Mouse (Mus musculus) midbrain, embryonic 11.5 days (tissue): ENCODE measurements around the gene Il10. TPM values are rescaled to one million over a fixed set of nuclear protein-coding genes. Genes with fewer than 3 reads are reported as not detected.

Source experiments
- ATAC-seq: fragments of 200-750 bp; cut with Nextera tagmentation; 2 replicates; pipeline ENCODE4 v1.8.0; 2017; ENCODE audit warnings: moderate TSS enrichment, moderate library complexity; ENCODE audit not compliant: low FRiP score
- DNase-seq: peaks from one replicate; pipeline ENCODE4 v3.0.0; 2015; ENCODE audit warnings: low spot score; ENCODE audit errors: missing footprints
- H3K27ac ChIP-seq: fragments of 300-500 bp; sonication (generic); 2 replicates; pipeline ENCODE4 v1.5.1; 2014; ENCODE audit warnings: low read depth, low read length
- H3K27me3 ChIP-seq: fragments of 300-500 bp; sonication (generic); 2 replicates; pipeline ENCODE4 v1.6.1; 2014; ENCODE audit warnings: mild to moderate bottlenecking, low read length, moderate library complexity, mixed read lengths; ENCODE audit not compliant: control insufficient read depth, insufficient read depth
- H3K36me3 ChIP-seq: fragments of 300-500 bp; sonication (generic); 2 replicates; pipeline ENCODE4 v1.6.1; 2014; ENCODE audit warnings: mild to moderate bottlenecking, low read length, moderate library complexity, mixed read lengths; ENCODE audit not compliant: control insufficient read depth, insufficient read depth
- H3K4me1 ChIP-seq: fragments of 300-500 bp; sonication (generic); 2 replicates; pipeline ENCODE4 v1.6.1; 2014; ENCODE audit warnings: low read length; ENCODE audit not compliant: control insufficient read depth, insufficient read depth
- H3K4me2 ChIP-seq: fragments of 300-500 bp; sonication (generic); 2 replicates; pipeline ENCODE4 v1.6.1; 2014; ENCODE audit warnings: mild to moderate bottlenecking, moderate library complexity
- H3K4me3 ChIP-seq: fragments of 300-500 bp; sonication (generic); 2 replicates; pipeline ENCODE4 v1.5.1; 2014; ENCODE audit warnings: low read depth, low read length
- H3K9ac ChIP-seq: fragments of 300-500 bp; sonication (generic); 2 replicates; pipeline ENCODE4 v1.6.1; 2014; ENCODE audit warnings: low read length
- H3K9me3 ChIP-seq: fragments of 300-500 bp; sonication (generic); 2 replicates; pipeline ENCODE4 v1.6.1; 2016; ENCODE audit warnings: low read length; ENCODE audit not compliant: control insufficient read depth
- WGBS: fragments of 180-500 bp; shearing (Covaris S2); extraction: QIAGEN DNeasy Blood & Tissue Kit; methylation state at CpG from one replicate; pipeline ENCODE4 v1.1.7; 2014; 5-methylcytosine and 5-hydroxymethylcytosine counted together
- polyA plus RNA-seq: library from polyadenylated mRNA; unstranded; fragments of >200 nt; fragmentation: Nextera tagmentation; extraction: Ambion mirVana; gene quantifications from 2 replicates; pipeline ENCODE4 v1.2.1, GENCODE M21; 2014

Gene Il10
- polyA plus RNA-seq, 1 experiment from 2014 or later, result not detected

DNA sequence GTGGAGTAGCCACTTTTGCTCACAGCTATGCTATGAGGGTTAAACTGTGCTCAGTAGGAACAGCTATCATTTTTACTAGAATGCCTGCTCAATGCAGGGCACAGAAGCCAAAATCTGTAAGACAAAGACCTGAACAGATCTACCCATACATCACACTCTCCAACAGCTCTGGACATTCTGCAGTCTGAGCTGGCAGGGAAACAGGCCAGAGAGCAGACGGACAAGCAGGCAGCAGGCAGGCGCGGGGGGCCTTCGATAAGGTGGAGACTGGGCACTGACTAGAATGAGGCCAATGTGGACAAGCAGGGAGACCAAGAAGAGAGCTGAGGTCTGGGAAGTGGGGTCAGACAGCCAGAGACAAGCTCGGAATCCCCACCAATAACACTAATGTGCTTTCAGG, 40.2 kb downstream of the Il10 start:
- 85% methylated on average over 5 of the region's 5 CpGs for WGBS
- Histone ChIP-seq H3K9ac (no peak overlapping the region), H3K27ac (no peak overlapping the region)

DNA sequence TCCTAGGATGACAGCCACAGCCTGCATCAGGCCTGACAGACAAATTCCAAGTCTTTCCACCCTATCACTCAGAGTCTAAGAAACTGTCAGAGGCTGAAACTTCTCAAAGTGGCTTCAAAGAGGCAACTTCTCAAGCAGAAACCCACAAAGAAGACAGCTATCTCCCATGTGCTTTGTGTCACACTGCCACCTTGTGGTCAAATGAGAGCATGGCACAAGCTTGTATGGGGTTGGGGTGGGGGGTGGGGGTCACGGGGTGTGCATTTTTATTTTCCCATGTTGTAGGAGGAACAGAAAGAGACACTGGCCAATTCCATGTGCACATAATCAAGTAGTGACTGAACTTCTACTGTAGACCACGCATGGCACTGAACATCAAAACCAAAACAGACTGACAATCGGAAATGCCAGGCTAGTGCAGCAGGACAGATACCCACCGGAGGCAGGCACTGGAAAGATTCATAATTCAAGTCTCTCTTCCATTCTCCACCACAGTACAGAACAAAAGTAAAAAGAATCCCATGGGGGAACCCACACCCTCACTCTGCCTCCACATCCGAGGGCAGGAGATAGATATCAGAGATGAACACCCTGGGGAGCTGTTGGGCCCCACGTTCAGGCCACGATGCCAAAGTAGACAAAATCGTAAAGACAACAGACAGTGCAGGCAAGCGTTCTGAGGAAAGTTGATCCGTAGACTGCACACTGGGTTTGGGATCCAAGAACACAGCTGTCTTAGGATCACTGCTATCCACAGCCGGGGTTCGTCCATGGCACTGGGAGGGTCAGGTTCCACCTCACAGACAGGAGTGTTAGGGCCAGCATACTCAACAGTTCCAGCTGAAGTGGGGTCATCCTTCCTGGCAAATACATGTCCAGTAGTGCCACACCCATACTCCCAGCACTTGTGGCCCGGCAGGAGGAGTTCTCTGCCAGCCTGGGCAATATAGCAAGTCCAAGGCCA, 40.9 kb downstream of the Il10 start:
- no peaks in the 10 kb centered on the region for H3K27me3 ChIP-seq
- H3K4me3 ChIP-seq, result no peak overlapping the region
- ATAC-seq (peak; percentile 43), DNase-seq (peak; percentile 90)
- 75% methylated on average over 13 of the region's 13 CpGs for WGBS
- H3K9me3 ChIP-seq, result no peaks in the 10 kb centered on the region
- no peak overlapping the region for H3K27ac ChIP-seq
- H3K36me3 ChIP-seq, result peaks cover 5% of the 10 kb centered on the region
- peaks cover 22% of the 10 kb centered on the region for H3K4me1 ChIP-seq
- no peak overlapping the region for H3K4me2 ChIP-seq
- H3K9ac ChIP-seq, result no peak overlapping the region

More for the DNA sequence above, 40.2 kb downstream of the Il10 start:
- Histone ChIP-seq H3K27me3 (no peaks in the 10 kb centered on the region), H3K36me3 (peaks cover 8% of the 10 kb centered on the region), H3K4me2 (no peak overlapping the region), H3K9me3 (no peaks in the 10 kb centered on the region), H3K4me3 (no peak overlapping the region), H3K4me1 (peaks cover 22% of the 10 kb centered on the region)
- DNase-seq (no peak), ATAC-seq (peak; percentile 8; the same call in 1 of the 2 replicates)

DNA sequence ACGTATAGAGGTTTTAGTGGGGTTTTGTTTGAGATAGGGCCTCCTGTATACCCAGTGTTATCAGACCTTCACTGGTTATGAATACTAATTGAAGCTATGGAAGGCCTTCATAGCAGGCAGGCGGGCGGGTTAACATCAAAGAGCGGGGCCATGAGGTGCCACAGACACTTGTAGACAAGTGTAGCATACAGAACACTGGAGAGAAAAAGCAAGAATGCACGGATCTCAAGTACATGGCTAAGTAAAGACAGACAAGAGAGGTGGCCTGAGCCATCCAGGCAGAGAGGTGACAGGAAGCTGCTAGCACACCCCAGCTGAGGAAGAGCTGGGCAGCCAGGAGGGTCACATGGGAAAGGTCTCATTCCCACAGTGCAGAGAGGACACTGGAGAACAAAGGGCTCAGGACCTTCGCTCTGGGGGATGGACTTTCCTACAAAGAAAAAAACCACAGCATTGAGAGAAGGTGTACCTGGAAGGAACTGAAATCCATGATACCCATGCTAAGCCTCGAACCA, 42.2 kb downstream of the Il10 start:
- no peak overlapping the region for H3K27ac ChIP-seq
- no peak for ATAC-seq
- WGBS, result 78% methylated on average over 7 of the region's 7 CpGs

DNA sequence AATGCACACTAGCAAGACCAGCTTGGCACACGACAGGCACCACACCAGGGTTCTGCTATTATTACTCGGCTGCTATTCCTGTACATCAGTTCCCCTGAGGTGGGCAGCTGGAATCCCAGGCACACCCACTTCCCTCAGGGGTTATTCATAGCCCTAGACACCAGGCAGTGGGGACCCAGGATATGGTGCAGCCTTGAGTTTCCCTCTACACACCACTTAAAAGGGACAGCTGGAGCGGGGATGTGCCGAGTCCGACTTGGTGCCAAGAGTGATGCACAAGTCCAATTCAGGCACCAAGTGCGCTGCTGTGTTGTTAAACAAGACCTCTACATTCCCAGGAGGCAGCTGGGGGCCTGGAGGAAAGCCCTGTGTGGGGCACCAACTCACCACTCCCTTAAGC, 43.2 kb downstream of the Il10 start:
- ATAC-seq, result no peak
- Histone ChIP-seq H3K27me3 (no peaks in the 10 kb centered on the region), H3K4me1 (peaks cover 22% of the 10 kb centered on the region), H3K27ac (no peak overlapping the region), H3K9ac (no peak overlapping the region), H3K9me3 (no peaks in the 10 kb centered on the region), H3K4me2 (no peak overlapping the region), H3K4me3 (no peak overlapping the region), H3K36me3 (no peaks in the 10 kb centered on the region)
- no peak for DNase-seq
- 92% methylated on average over 6 of the region's 6 CpGs for WGBS

More for the DNA sequence above, 42.2 kb downstream of the Il10 start:
- DNase-seq, result no peak
- Histone ChIP-seq H3K4me2 (no peak overlapping the region), H3K4me3 (no peak overlapping the region), H3K4me1 (peaks cover 22% of the 10 kb centered on the region), H3K9me3 (no peaks in the 10 kb centered on the region), H3K36me3 (no peaks in the 10 kb centered on the region), H3K27me3 (no peaks in the 10 kb centered on the region), H3K9ac (no peak overlapping the region)

DNA sequence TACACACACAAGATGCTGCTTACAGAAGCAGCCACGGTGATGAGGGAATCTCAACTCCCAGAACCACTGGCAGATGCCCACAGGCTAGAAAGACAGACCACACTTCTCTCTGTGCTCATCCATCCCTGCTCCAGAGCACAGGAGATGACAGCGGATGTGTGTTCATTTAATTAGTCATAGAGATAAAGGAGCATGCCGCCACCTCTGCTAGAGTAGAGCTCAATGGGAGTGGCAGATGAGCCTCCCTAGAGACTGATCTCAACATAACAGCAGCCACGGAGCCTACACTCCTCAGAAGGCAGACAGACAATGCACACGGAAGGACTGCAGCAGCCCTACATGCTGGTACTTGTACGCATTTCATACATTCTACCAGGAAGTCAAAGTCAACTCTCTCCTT, 44.6 kb downstream of the Il10 start:
- Histone ChIP-seq H3K4me1 (peaks cover 20% of the 10 kb centered on the region), H3K27ac (no peak overlapping the region), H3K27me3 (no peaks in the 10 kb centered on the region), H3K4me3 (no peak overlapping the region), H3K9me3 (no peaks in the 10 kb centered on the region), H3K36me3 (no peaks in the 10 kb centered on the region), H3K9ac (no peak overlapping the region), H3K4me2 (no peak overlapping the region)
- ATAC-seq (no peak), DNase-seq (no peak)
- 72% methylated on average over 6 of the region's 6 CpGs for WGBS

DNA sequence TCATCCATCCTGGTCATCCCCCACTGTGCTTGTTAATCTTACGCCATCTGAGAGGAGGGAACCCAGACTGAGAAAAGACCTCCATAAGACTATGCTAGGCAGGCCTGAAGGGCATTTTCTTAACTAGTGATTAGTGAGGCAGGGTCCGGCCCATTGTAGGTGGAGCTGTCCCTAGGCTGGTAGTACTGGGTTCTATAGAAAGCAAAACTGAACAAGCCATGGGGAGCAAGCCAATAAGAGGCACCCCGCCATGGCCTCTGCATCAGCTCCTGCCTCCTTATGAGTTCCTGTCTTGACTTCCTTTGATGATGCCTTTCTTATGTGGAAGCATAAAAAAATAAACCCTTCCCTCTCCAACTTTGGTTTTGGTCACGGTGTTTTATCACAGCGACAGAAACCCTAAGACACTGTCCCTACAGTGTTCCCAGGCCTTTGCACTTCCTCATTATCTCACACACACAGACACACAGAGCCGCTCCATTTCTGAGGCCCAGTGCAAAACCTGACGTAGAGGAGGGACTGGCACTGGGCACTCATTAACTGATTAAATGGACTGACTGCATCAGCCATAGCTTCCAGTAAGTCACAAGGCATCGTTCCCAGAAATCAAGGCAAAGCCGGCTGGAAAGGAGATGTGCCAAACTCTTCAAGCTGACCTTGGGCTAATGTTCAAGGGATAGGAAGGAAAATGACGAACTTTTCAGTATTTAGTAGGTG, 48.5 kb downstream of the Il10 start:
- H3K4me3 ChIP-seq, result no peak overlapping the region
- H3K4me1 ChIP-seq, result peaks cover 5% of the 10 kb centered on the region; the same call in 1 of the 2 replicates
- no peak overlapping the region for H3K27ac ChIP-seq
- H3K4me2 ChIP-seq, result no peak overlapping the region
- WGBS, result 90% methylated on average over 10 of the region's 10 CpGs
- H3K9me3 ChIP-seq, result no peaks in the 10 kb centered on the region
- H3K27me3 ChIP-seq, result no peaks in the 10 kb centered on the region
- no peak for DNase-seq
- H3K9ac ChIP-seq, result no peak overlapping the region
- ATAC-seq, result no peak
- H3K36me3 ChIP-seq, result no peaks in the 10 kb centered on the region

DNA sequence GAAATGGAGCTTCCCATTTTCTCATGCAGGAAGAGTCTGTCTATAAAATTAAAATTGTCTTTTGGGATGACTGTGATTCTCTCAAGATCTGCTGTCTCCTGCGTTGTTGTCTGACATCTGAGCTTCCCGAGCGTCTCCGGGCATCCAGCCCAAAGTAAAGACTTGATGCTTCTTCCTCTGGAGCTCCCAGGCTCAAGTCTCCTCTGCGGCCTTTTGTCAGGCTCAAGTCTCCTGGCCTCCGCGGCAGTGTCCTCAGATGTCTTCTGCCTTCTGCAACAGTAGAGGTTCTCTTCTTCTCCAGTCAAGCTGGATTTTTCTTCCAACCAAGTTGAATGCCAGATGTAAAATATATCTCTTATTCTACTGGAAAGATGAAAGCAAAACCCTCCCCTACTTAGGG, 49.4 kb downstream of the Il10 start:
- DNase-seq (no peak), ATAC-seq (no peak)
- H3K36me3 ChIP-seq, result no peaks in the 10 kb centered on the region
- no peak overlapping the region for H3K4me2 ChIP-seq
- no peaks in the 10 kb centered on the region for H3K27me3 ChIP-seq
- no peaks in the 10 kb centered on the region for H3K9me3 ChIP-seq
- peaks cover 10% of the 10 kb centered on the region; the same call in 1 of the 2 replicates for H3K4me1 ChIP-seq
- no peak overlapping the region for H3K4me3 ChIP-seq
- 95% methylated on average over 7 of the region's 7 CpGs for WGBS
- no peak overlapping the region for H3K27ac ChIP-seq
- H3K9ac ChIP-seq, result no peak overlapping the region

DNA sequence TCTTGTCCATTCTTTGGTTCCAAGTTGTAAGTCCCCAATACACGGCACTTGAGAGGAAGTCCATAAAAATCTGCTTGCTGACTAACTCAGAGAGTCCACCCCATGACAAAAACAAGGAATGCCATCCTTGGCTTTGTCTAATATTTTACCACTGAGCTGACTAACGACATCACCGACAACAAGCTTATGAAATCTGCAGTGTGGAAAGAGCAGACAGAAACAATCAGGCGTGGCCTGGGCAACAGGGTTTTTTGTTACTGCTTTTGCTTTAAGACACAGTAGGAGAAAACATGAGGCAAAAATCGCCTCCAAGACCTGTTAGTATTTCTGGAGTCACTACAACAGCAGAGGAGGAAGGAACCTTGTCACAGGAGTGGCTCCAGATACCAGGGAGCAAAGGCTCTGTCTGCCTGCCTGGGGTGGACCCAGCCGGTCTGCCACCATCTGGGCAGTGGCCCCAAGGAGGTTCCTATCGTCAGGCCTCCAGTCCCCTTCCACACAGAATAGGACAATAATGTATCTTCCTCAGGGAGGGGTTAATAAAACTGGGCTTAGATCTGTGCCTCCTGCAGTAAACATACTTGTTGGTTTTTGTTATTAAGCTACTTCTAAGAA, 52.8 kb downstream of the Il10 start:
- ATAC-seq (no peak), DNase-seq (no peak)
- Histone ChIP-seq H3K4me1 (peaks cover 17% of the 10 kb centered on the region), H3K36me3 (no peaks in the 10 kb centered on the region; the same call in 1 of the 2 replicates), H3K9me3 (no peaks in the 10 kb centered on the region; the same call in 1 of the 2 replicates), H3K4me2 (no peak overlapping the region), H3K4me3 (no peak overlapping the region), H3K9ac (no peak overlapping the region), H3K27me3 (no peaks in the 10 kb centered on the region), H3K27ac (no peak overlapping the region)
- 87% methylated on average over 7 of the region's 7 CpGs for WGBS
